Mouse (Mus musculus) neutrophil, adult 65 days (primary cell): ENCODE results near the gene Nwd1. TPM values are rescaled to one million over a fixed set of nuclear protein-coding genes. Genes with fewer than 3 reads are reported as not detected.

Experiments used
- total RNA-seq: library from RNA; stranded (reverse); gene quantifications from 2 replicates; pipeline ENCODE4 v1.2.4, GENCODE M21; 2023

Nwd1 gene
- total RNA-seq: 0.41 and 0.47 TPM in 2 replicates

DNA sequence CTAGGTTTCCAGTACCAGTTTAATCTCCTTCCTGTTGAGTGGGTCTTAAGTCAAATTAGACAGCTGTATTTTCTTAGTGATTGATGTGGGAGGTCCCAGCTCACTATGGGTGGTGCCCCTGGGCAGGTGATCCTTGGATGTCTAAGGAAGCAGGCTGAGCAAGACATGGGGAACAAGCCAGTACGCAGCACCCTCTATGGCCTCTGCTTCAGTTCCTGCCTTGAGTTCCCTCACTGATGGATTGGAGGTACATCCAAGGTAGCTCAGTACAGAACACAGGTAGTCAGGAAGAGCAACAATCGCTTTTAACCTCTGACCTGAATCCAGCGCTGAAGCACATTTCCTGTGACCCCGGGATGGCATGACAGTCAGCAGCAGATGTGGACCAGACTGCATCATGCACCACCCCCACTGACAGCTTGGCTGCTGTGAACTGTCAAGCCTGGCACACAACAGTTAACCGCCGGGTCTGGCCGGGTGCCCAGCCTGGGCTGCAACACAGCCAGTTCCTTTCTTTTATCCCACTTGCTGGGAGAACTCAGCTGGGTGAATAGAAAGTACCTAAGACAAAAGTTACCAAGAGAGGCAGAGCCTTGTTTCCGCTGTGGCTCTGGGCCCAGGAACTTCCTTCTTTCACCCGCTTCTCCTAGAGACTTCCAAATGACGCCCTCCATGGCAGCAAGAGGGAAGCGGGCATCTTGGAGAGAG lies at the start of gene Nwd1:
Gene Nwd1, plus strand, starts transcription at position 652 of the 708 bp plus-strand sequence.

DNA sequence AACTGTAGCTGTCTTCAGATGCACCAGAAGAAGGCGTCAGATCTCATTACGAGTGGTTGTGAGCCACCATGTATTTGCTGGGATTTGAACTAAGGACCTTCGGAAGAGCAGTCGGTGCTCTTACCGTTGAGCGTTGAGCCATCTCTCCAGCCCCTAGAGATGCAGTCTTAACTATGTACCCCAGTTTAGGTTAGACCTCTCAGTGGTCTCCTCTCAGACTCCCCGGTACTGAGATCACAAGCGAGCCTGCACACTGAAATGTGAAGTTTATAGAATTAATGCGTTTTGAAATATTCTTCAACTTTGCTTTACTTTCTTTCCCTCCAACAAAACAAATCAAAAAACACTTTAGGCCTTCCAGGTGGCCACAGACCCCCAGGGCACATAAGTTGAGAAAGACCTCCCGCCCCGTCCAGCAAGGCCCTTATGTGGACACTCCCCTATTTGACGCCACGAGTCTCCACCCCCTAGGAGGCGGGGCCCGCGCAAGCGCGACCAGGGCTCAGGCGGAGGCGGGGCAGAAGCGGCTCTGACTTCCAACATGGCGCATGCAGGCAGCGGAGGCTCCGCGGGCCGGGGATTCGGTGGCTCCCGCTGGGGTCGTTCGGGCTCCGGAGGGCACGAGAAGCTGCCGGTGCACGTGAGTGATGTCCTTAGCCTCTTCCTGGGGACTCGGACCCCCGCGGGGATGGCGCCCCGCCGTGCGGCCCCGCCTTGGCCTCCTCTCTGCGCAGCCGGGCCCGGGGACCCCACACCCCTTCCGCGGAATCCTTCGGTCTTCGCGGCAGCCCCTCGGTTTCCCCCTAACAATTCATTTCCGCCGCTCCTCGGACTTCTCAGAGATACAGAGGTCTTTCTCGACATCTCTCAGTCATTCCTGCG lies 76.5 kb downstream of the Nwd1 start, which contains the start of gene Sin3b:
Gene Sin3b, plus strand, starts transcription at position 517 of the 882 bp plus-strand sequence.

DNA sequence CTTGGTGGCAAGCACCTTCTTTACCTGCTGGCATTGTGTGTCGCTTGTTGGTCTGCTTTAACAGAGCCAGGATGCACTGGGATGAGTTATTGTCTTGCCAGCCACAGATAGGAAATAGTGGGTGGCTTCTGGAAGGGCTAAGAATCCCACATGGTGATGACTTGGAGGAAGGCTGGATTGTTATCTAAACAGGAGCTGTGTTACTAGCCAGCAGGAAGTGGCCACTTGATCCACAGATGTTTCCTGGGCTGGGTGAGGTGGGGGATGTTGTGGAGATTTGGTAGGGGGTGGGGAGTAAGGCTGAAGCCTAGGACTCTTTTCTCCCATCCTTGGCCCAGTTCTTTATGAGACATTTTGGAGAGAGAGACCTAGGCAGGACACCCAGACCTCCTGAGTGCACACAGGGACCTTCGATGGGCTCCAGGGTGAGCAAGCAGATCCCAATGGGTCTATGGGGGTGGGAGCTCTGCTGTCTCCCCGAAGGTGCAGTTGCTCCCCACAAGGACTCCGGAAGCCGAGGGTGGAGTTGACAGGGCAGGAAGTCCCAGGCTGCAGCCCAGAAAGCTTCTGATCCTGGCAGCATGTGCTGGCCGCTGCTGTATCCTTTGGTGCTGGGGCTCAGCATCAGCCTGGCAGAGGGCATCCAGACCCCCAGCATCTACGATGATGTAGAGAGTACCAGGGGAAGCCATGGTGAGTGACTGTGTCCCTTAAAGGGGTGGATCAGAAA lies 115.0 kb downstream of the Nwd1 start, which contains the start of gene F2rl3:
Gene F2rl3, plus strand, starts transcription at position 559 of the 730 bp plus-strand sequence.

Other genes starting within 250 kb of the Nwd1 start
- gene Eps15l1, start 225.3 kb upstream of the Nwd1 start, total RNA-seq: 46.0 and 60.4 TPM in 2 replicates
- not detected in 2 replicates for gene Calr3, start 202.8 kb upstream of the Nwd1 start, total RNA-seq
- 0.79 and 1.6 TPM in 2 replicates for gene 1700030K09Rik, start 202.8 kb upstream of the Nwd1 start, total RNA-seq
- gene Cherp, start 171.5 kb upstream of the Nwd1 start, total RNA-seq: 62.2 and 65.7 TPM in 2 replicates
- 147 and 157 TPM in 2 replicates for gene Slc35e1, start 154.1 kb upstream of the Nwd1 start, total RNA-seq
- gene Med26, start 98.4 kb upstream of the Nwd1 start, total RNA-seq: 13.2 and 16.7 TPM in 2 replicates
- gene Smim7, start 75.6 kb upstream of the Nwd1 start, total RNA-seq: 117 and 121 TPM in 2 replicates
- gene Tmem38a, start 74.7 kb upstream of the Nwd1 start, total RNA-seq: 22.8 and 23.8 TPM in 2 replicates
- gene Sin3b, start 76.6 kb downstream of the Nwd1 start, total RNA-seq: 157 and 174 TPM in 2 replicates
- 1.1 and 1.4 TPM in 2 replicates for gene F2rl3, start 115.2 kb downstream of the Nwd1 start, total RNA-seq